Mouse (Mus musculus): ENCODE measurements around the gene Rhox4f.
"Not testable (repeated sequence)": the region's sequence is repeated elsewhere in the genome, so short reads cannot be mapped to it uniquely, and the experiment has no call there.

Rhox4f gene

GRCm38 (mm10) chrX:37607604-37608003, at the start of gene Rhox4f:
Gene Rhox4f (minus strand): TSS chrX:37607704.
- not testable (repeated sequence) for DNase-seq (ENCODE audit: low spot score)

DNA sequence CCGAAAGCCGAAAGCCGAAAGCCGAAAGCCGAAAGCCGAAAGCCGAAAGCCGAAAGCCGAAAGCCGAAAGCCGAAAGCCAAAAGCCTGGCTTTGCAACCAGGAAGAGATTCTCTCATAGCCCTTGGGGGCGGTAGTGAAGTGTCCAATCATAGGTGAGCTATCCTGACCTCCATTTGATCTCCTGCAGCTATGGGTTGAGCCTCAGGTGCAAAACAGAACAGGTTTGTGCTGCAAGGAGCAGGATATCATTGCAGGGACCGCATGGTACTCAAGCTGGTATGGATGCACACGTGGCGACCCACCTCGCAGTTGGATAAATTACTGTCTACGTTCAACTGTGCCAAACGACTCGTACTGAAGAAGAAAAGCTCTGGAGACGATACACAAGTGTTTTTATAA, 43.7 kb upstream of the Rhox4f start, which contains the start of gene Rhox4g:
TSS of gene Rhox4g (minus strand) at position 101 of the 400 bp plus-strand sequence.
- DNase-seq (ENCODE audit: low spot score): not testable (repeated sequence)

- not testable (repeated sequence) for DNase-seq (ENCODE audit: low spot score)
These were observed 35.9 kb upstream of the Rhox4f start, which contains the start of gene Rhox2g for GRCm38 (mm10) chrX:37643370-37643769. Gene Rhox2g (minus strand): TSS chrX:37643470.

DNA sequence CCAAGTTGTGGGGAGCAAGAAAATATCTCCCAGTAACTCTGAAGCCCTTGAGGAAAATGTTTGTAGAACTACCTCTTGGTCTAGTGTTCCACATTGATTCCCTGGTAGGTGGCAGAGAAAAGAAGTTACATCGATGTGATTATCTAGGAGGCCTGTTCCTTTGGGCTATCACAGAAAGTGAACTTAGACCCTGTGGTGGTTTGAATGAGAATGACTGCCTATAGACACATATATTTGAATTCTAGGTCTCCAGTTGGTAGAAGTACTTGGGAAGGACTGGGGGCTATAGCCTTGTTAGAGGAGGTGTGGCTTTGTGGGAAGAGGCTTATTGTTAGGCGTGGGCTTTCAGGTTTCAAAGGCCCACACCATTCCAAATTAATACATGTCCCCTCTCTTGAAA, 21.0 kb upstream of the Rhox4f start, which contains the start of gene Rhox3g:
TSS of gene Rhox3g (minus strand) at position 101 of the 400 bp plus-strand sequence.
- DNase-seq (ENCODE audit: low spot score): not testable (repeated sequence)

DNA sequence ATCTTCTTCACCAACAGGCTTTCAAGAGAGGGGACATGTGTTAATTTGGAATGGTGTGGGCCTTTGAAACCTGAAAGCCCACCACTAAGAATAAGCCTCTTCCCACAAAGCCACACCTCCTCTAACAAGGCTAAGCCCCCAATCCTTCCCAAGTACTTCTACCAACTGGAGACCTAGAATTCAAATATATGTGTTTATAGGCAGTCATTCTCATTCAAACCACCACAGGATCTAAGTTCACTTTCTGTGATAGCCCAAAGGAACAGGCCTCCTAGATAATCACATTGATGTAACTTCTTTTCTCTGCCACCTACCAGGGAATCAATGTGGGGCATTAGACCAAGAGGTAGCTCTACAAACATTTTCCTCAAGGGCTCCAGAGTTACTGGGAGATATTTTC, 26.8 kb downstream of the Rhox4f start, which contains the start of gene Rhox3f:
TSS of gene Rhox3f (plus strand) at position 301 of the 400 bp plus-strand sequence.
- DNase-seq (ENCODE audit: low spot score): not testable (repeated sequence)

DNA sequence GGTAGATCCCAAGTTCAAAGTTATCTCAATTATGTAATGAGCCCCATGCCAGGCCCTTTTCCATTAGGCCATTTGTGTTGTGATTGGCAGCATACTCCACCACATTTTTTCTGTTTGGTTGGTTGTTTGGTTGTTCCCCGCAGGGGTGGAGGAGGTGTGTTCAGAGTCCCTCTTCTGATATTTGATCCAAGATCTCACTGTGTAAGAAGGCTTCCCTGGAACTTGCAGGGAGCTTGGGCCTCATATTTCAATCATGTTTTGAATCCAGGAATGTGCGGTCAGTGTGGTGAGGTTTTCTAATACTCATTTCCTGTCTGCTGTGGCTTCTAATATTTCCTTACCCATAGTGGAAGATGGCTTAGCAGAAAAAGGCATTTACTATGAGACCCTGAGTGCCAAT, 34.9 kb downstream of the Rhox4f start:
- not testable (repeated sequence) for DNase-seq (ENCODE audit: low spot score)

DNA sequence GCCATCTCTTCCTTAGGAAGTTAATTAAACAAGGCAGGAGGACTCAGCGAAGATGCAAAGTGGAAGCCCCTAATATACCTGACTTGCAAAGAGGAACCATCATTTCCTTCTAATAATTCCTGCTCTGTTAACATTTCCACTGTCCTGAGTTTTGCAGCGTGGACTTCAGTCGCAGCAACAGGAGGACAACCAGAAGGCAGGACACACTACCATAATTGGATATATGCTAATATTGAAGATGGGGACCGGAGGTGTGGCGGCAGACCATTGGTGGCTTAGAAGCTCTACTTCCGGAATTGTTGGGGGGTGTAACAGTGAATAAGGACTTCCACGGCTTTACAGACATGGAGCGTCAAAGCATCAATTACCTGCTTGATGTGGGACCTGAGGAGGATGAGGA, 36.4 kb downstream of the Rhox4f start, which contains the start of gene Rhox2f:
TSS of gene Rhox2f (plus strand) at position 301 of the 400 bp plus-strand sequence.
- DNase-seq (ENCODE audit: low spot score): not testable (repeated sequence)

GRCm38 (mm10) chrX:37557112-37557511, 50.4 kb downstream of the Rhox4f start, which contains the start of gene Rhox4e:
Gene Rhox4e (plus strand): TSS chrX:37557412.
- not testable (repeated sequence) for DNase-seq (ENCODE audit: low spot score)

Data from ovary, postnatal 10 days (tissue).